Mouse (Mus musculus): ENCODE measurements around the gene Ubqln5. TPM values are rescaled to one million over a fixed set of nuclear protein-coding genes. Genes with fewer than 3 reads are reported as not detected.

Gene Ubqln5
- polyA plus RNA-seq (2015; fragmentation: Nextera tagmentation; extraction: Ambion mirVana), result not detected in 2 replicates

- Histone ChIP-seq H3K36me3 (no peaks in the 10 kb centered on the region), H3K27ac (no peak within 1 kb of the TSS), H3K27me3 (no peaks in the 10 kb centered on the region), H3K4me1 (no peaks in the 10 kb centered on the region), H3K4me3 (no peak within 1 kb of the TSS), H3K9me3 (no peaks in the 10 kb centered on the region; the same call in 1 of the 2 replicates), H3K4me2 (no peak within 1 kb of the TSS), H3K9ac (no peak within 1 kb of the TSS)
- ATAC-seq (ENCODE audit: insufficient number of reproducible peaks, low FRiP score, low TSS enrichment, low read depth), result no peak
- WGBS, result 90% methylated on average over 5 of the region's 5 CpGs
Measured at GRCm38 (mm10) chr7:104129726-104130125, at the start of gene Ubqln5. Gene Ubqln5 (minus strand): TSS chr7:104129826.

GRCm38 (mm10) chr7:104179074-104179473 is 49.4 kb upstream of the Ubqln5 start:
- Histone ChIP-seq H3K9ac (no peak overlapping the region), H3K36me3 (no peaks in the 10 kb centered on the region), H3K27me3 (no peaks in the 10 kb centered on the region), H3K4me1 (no peaks in the 10 kb centered on the region), H3K4me2 (no peak overlapping the region), H3K9me3 (no peaks in the 10 kb centered on the region), H3K27ac (no peak overlapping the region), H3K4me3 (no peak overlapping the region)
- no peak for ATAC-seq (ENCODE audit: insufficient number of reproducible peaks, low FRiP score, low TSS enrichment, low read depth)
- WGBS, result 80% methylated on average over 1 of the region's 1 CpGs

DNA sequence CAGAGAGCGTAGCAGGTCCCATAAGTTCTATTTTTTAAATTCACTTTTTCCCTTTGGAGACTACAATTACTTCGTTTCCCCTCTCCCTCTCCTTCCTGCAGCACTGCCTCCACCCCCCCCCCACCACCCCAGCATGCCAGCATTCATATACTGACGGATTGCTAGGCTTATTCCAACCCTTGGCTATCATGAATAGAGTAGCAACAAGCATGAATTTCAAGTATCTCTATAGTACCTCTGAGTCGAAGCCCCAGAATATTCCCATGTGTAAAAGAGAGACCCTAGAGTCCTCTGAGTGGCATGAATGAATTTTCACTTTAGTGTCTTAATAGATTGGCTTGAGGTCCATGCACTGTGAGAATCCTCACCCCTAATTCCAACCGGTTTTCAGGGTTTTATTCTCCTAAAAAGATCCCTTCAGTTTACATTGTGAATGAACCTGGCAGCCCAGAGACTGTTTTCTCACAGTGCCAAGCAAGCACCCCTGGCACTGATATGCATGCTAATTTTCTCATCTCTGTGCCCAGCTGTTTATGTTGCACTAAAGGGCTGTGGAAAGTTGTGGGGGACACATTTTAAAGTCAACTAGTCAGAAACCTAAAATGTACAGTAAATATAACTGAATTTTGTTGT is 48.9 kb upstream of the Ubqln5 start:
- no peak for ATAC-seq (ENCODE audit: insufficient number of reproducible peaks, low FRiP score, low TSS enrichment, low read depth)
- Histone ChIP-seq H3K9me3 (no peaks in the 10 kb centered on the region), H3K27ac (no peak overlapping the region), H3K27me3 (no peaks in the 10 kb centered on the region), H3K9ac (no peak overlapping the region), H3K36me3 (no peaks in the 10 kb centered on the region), H3K4me3 (no peak overlapping the region), H3K4me2 (no peak overlapping the region), H3K4me1 (no peaks in the 10 kb centered on the region)
- WGBS, result 68% methylated on average over 5 of the region's 5 CpGs

DNA sequence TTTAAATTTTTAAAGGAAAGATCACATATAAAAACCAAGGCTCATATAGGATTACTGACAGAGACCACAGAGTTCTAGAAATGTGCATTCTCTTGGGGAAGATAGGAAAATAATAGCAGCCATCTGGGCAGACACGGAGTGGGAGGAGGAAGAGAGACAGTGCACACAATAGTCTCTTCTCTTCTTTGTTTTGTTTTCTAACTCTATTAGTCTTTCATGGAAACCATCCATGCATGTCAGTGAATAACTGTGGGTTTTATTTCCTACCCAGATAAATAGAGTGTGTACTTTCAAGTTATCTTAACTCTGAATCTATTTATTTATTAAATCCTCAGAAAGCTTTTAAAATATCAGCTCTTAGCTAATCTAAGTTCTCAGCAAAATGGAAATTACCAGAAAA is 45.5 kb upstream of the Ubqln5 start:
- Histone ChIP-seq H3K4me2 (no peak overlapping the region), H3K36me3 (no peaks in the 10 kb centered on the region), H3K27me3 (no peaks in the 10 kb centered on the region), H3K9ac (no peak overlapping the region), H3K27ac (no peak overlapping the region), H3K4me1 (no peaks in the 10 kb centered on the region), H3K4me3 (no peak overlapping the region), H3K9me3 (no peaks in the 10 kb centered on the region)
- WGBS, result 90% methylated on average over 1 of the region's 1 CpGs
- ATAC-seq (ENCODE audit: insufficient number of reproducible peaks, low FRiP score, low TSS enrichment, low read depth), result no peak

DNA sequence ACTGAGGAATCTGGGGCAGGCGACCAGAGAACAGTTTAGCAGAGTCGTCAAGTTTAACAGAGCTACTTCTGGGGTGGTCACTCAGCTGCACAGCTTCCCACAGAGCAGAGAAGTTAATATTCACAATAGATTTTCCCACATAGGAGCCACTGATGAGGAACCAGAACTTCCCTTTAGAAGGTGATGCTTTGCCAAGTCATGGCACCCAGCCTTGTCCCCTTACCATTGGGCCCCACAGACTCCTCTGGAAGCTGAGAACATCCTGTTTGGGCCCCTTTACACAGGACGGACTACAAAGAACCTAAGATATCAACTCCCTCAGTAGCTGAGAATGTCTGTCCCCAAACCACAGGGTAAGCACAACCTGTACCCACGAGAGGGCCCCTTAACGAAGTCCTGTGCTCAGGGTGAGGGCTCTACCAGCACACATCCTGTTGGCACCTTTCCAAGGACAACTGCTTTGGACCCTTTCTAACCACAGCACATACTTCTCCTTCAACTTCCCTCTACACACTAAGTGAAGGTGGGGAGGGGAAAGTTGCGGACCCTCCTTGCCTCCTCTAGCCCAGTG is 40.1 kb upstream of the Ubqln5 start:
- Histone ChIP-seq H3K36me3 (no peaks in the 10 kb centered on the region), H3K9ac (no peak overlapping the region), H3K27me3 (no peaks in the 10 kb centered on the region), H3K9me3 (no peaks in the 10 kb centered on the region), H3K4me1 (0 out of 2 replicates have a peak, but pooled peaks cover 3% of the 10 kb centered on the region), H3K4me2 (no peak overlapping the region), H3K27ac (no peak overlapping the region), H3K4me3 (no peak overlapping the region)
- 56% methylated on average over 6 of the region's 6 CpGs for WGBS
- ATAC-seq (ENCODE audit: insufficient number of reproducible peaks, low FRiP score, low TSS enrichment, low read depth), result 0 out of 2 replicates have a peak, but pooled peaks have one; percentile 27

GRCm38 (mm10) chr7:104167105-104167504 is 37.5 kb upstream of the Ubqln5 start:
- no peaks in the 10 kb centered on the region for H3K9me3 ChIP-seq
- no peaks in the 10 kb centered on the region for H3K36me3 ChIP-seq
- no peak for ATAC-seq (ENCODE audit: insufficient number of reproducible peaks, low FRiP score, low TSS enrichment, low read depth)
- H3K4me2 ChIP-seq, result no peak overlapping the region
- no peak overlapping the region for H3K9ac ChIP-seq
- 80% methylated on average over 6 of the region's 6 CpGs for WGBS
- no peak overlapping the region for H3K27ac ChIP-seq
- no peaks in the 10 kb centered on the region for H3K27me3 ChIP-seq
- H3K4me1 ChIP-seq, result 0 out of 2 replicates have a peak, but pooled peaks cover 3% of the 10 kb centered on the region
- H3K4me3 ChIP-seq, result no peak overlapping the region

GRCm38 (mm10) chr7:104150456-104150855 is 20.8 kb upstream of the Ubqln5 start, which contains the start of gene Ubqlnl:
Gene Ubqlnl (minus strand): TSS chr7:104150556.
- H3K27me3 ChIP-seq, result no peaks in the 10 kb centered on the region
- no peak within 1 kb of the TSS for H3K9ac ChIP-seq
- no peak within 1 kb of the TSS for H3K4me3 ChIP-seq
- H3K4me2 ChIP-seq, result no peak within 1 kb of the TSS
- H3K27ac ChIP-seq, result no peak within 1 kb of the TSS
- 75% methylated on average over 2 of the region's 2 CpGs for WGBS
- no peaks in the 10 kb centered on the region for H3K4me1 ChIP-seq
- no peak for ATAC-seq (ENCODE audit: insufficient number of reproducible peaks, low FRiP score, low TSS enrichment, low read depth)
- H3K9me3 ChIP-seq, result no peaks in the 10 kb centered on the region
- no peaks in the 10 kb centered on the region for H3K36me3 ChIP-seq

- Histone ChIP-seq H3K4me3 (no peak within 1 kb of the TSS), H3K36me3 (no peaks in the 10 kb centered on the region), H3K4me1 (no peaks in the 10 kb centered on the region), H3K4me2 (no peak within 1 kb of the TSS), H3K9me3 (no peaks in the 10 kb centered on the region), H3K27me3 (no peaks in the 10 kb centered on the region), H3K9ac (no peak within 1 kb of the TSS), H3K27ac (no peak within 1 kb of the TSS)
- 70% methylated on average over 3 of the region's 3 CpGs for WGBS
- no peak for ATAC-seq (ENCODE audit: insufficient number of reproducible peaks, low FRiP score, low TSS enrichment, low read depth)
Measured at GRCm38 (mm10) chr7:104143179-104143578, 13.6 kb upstream of the Ubqln5 start, which contains the start of gene Ubqln3. Gene Ubqln3 (minus strand): TSS chr7:104143279.

GRCm38 (mm10) chr7:104137305-104137704 is 7.7 kb upstream of the Ubqln5 start, which contains the start of gene Olfr643:
Gene Olfr643 (minus strand): TSS chr7:104137405.
- Histone ChIP-seq H3K4me1 (no peaks in the 10 kb centered on the region), H3K9me3 (no peaks in the 10 kb centered on the region), H3K27me3 (no peaks in the 10 kb centered on the region), H3K9ac (no peak within 1 kb of the TSS), H3K27ac (no peak within 1 kb of the TSS), H3K36me3 (no peaks in the 10 kb centered on the region), H3K4me3 (no peak within 1 kb of the TSS), H3K4me2 (no peak within 1 kb of the TSS)
- 81% methylated on average over 5 of the region's 5 CpGs for WGBS
- ATAC-seq (ENCODE audit: insufficient number of reproducible peaks, low FRiP score, low TSS enrichment, low read depth), result no peak

DNA sequence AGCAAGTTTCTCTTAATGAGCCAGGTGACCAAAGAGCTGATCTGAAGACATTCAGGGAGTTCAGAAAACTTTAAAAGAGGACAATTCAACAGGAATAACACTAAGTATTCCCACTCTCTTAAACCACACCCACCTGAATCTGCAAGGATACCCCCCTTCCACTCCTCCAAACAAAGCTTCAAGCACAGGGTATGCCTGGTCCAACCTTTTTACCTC is 25.0 kb downstream of the Ubqln5 start, which contains the start of gene Olfr646:
TSS of gene Olfr646 (plus strand) at position 117 of the 216 bp plus-strand sequence.
- no peak within 1 kb of the TSS for H3K27ac ChIP-seq
- ATAC-seq (ENCODE audit: insufficient number of reproducible peaks, low FRiP score, low TSS enrichment, low read depth), result no peak

DNA sequence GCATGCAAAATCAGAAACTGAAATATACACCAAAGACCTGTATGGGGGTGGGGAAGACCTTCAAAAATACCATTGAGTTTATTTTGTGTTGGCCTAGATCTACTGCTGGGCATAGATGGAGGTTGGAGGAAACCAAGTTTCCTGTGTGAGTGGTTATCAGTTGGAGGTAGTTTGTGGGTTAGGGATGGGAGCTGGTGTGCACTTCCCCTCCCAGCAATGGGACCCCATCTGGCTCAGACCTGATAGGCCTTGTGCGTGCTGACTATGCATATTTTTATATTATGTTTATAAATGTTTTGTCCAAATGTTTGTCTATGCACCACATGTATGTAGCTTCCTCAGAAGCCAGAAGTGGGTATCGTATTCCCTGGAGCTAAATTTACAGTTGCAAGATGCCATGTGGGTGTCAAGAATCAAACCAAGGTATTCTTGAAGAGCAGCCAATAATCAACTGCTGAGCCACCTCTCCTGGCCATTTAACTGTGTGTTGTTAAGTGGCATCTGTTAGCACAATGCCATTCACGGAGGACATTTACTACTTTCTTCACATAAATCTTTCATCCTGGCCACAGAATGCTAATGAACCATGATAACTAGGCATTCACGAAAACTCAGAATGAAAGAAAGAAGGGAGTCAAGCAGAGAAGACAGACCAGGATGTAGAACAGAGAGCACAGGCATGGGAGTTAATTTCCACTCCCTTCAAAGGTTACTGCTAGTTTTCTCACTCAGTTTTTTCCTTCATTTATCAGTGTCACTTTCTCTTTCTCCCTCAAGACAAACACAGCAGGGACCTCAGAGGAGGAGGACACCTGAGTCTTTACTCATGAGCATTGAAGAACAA is 25.5 kb downstream of the Ubqln5 start:
- Histone ChIP-seq H3K9ac (no peak overlapping the region), H3K9me3 (no peaks in the 10 kb centered on the region), H3K4me2 (no peak overlapping the region), H3K27me3 (no peaks in the 10 kb centered on the region), H3K27ac (no peak overlapping the region), H3K4me3 (no peak overlapping the region), H3K36me3 (no peaks in the 10 kb centered on the region), H3K4me1 (no peaks in the 10 kb centered on the region)
- 37% methylated on average over 4 of the region's 4 CpGs for WGBS
- no peak for ATAC-seq (ENCODE audit: insufficient number of reproducible peaks, low FRiP score, low TSS enrichment, low read depth)

More for the DNA sequence above, 25.0 kb downstream of the Ubqln5 start, which contains the start of gene Olfr646:
- no peaks in the 10 kb centered on the region for H3K36me3 ChIP-seq
- no peak within 1 kb of the TSS for H3K4me3 ChIP-seq
- no peaks in the 10 kb centered on the region for H3K27me3 ChIP-seq
- no peak within 1 kb of the TSS for H3K4me2 ChIP-seq
- no peak within 1 kb of the TSS for H3K9ac ChIP-seq
- H3K4me1 ChIP-seq, result no peaks in the 10 kb centered on the region
- no peaks in the 10 kb centered on the region for H3K9me3 ChIP-seq

DNA sequence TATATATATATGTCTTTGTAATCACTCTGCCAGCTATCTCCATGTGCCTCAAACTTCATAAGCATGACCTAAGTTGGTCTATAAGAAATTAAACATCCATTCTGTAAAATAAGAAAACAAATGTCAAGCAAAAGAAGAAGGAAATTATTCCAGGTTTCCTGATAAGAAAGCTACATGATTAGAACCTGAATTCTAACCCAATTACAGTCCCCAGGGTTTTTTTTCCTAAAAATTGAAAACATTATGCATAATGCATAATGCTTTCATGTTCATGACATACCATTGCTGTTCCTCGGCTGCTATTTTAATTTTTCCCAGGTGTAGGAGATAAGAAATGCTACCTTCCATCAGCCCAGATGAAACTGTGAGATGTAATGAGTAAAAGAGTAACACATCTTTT is 44.3 kb downstream of the Ubqln5 start, which contains the start of gene Olfr645:
TSS of gene Olfr645 (minus strand) at position 101 of the 400 bp plus-strand sequence.
- no peak within 1 kb of the TSS for H3K9ac ChIP-seq
- H3K36me3 ChIP-seq, result no peaks in the 10 kb centered on the region
- no peak within 1 kb of the TSS for H3K4me2 ChIP-seq
- WGBS, result 71% methylated on average over 1 of the region's 1 CpGs
- ATAC-seq (ENCODE audit: insufficient number of reproducible peaks, low FRiP score, low TSS enrichment, low read depth), result no peak
- no peaks in the 10 kb centered on the region for H3K4me1 ChIP-seq
- H3K27ac ChIP-seq, result no peak within 1 kb of the TSS
- no peaks in the 10 kb centered on the region for H3K9me3 ChIP-seq
- no peaks in the 10 kb centered on the region for H3K27me3 ChIP-seq
- no peak within 1 kb of the TSS for H3K4me3 ChIP-seq

All from limb, embryonic 15.5 days (tissue).